Mouse (Mus musculus): Measurements from ENCODE around the gene E030030I06Rik. TPM values are rescaled to one million over a fixed set of nuclear protein-coding genes. Genes with fewer than 3 reads are reported as not detected.
"Not testable (repeated sequence)": the region's sequence is repeated elsewhere in the genome, so short reads cannot be mapped to it uniquely, and the experiment has no call there.

E030030I06Rik gene
- polyA plus RNA-seq, 1 experiment from 2014 or later: 16.1 TPM

DNA sequence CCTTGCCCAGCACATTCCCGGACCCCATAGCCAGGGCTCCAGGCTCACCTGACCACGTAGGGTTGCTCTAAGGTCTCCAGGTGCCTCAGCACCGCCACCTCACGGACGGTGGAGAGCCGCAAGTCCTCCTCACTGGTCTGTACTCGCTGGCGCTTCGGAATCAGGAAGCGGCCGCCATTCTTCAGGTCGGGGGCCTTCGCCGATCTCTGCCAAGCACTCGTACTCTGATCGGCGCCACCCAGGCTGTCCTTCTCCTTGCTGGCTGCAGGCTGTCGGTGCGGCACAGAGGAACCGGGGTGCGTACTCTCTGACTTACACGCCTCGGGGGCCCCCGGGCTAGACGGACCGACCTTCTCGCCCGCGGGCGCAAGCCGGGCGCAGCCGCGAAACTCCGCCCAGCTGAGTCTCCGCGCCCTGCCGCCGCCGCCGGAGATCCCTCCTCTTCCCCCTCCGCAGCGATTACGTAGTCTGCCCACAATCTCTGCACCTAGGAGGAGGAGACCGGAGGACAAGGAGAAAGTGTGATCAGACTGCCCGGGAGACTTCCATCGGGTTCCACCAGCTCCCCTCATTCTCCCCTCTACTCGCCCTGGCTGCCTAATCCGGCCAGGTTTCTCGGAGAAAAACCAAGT lies 513 bp downstream of the E030030I06Rik start:
- H3K9ac ChIP-seq (ENCODE audit: low read depth, low read length): peak overlapping the region; percentile 77
- no peaks in the 10 kb centered on the region for H3K9me3 ChIP-seq (ENCODE audit: control insufficient read depth, low read length)
- H3K27me3 ChIP-seq (replicated peaks; ENCODE audit: control insufficient read depth, insufficient read depth, low read length): peaks cover 29% of the 10 kb centered on the region
- no peaks in the 10 kb centered on the region for H3K36me3 ChIP-seq (ENCODE audit: control insufficient read depth, insufficient read depth, low read length)
- H3K27ac ChIP-seq (replicated peaks; ENCODE audit: low read depth, low read length): no peak overlapping the region; the same call in 1 of the 2 replicates
- H3K4me1 ChIP-seq (ENCODE audit: control insufficient read depth, insufficient read depth, low read length): no peaks in the 10 kb centered on the region; the same call in 1 of the 2 replicates
- DNase-seq (ENCODE audit: low spot score) (peak; percentile 87), ATAC-seq (ENCODE audit: low read depth) (peak; percentile 94)
- WGBS: under 1% methylated on average over 45 of the region's 50 CpGs
- peak overlapping the region; percentile 68 for H3K4me3 ChIP-seq (ENCODE audit: low read depth, low read length)
- peak overlapping the region; percentile 94 for H3K4me2 ChIP-seq (ENCODE audit: low read depth, low read length)

DNA sequence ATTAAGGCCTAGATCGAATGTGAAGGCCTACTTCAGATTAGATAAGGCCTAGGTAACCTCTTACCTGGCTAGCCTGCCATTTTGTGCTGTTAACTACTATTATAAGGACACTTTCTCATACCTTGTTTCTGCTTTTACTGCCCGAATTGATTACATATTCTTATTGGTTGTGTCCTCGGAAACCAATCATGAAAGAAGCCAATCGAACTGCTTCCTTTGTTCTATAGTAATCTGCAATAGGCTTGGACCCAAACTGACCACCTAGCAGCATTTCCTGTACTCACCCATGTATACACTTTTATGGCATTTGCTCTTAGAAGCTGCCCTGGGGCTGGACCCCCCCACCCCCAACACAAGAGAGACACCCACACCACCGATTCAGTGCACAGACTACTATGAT lies 6.1 kb downstream of the E030030I06Rik start:
- 80% methylated on average over 5 of the region's 5 CpGs for WGBS
- no peak for DNase-seq (ENCODE audit: low spot score)
- Histone ChIP-seq H3K9me3 (ENCODE audit: control insufficient read depth, low read length) (no peaks in the 10 kb centered on the region), H3K4me2 (ENCODE audit: low read depth, low read length) (no peak overlapping the region), H3K36me3 (ENCODE audit: control insufficient read depth, insufficient read depth, low read length) (no peaks in the 10 kb centered on the region), H3K27me3 (replicated peaks; ENCODE audit: control insufficient read depth, insufficient read depth, low read length) (no peaks in the 10 kb centered on the region), H3K4me1 (ENCODE audit: control insufficient read depth, insufficient read depth, low read length) (no peaks in the 10 kb centered on the region), H3K4me3 (ENCODE audit: low read depth, low read length) (no peak overlapping the region), H3K9ac (ENCODE audit: low read depth, low read length) (no peak overlapping the region), H3K27ac (replicated peaks; ENCODE audit: low read depth, low read length) (no peak overlapping the region)
- no peak for ATAC-seq (ENCODE audit: low read depth)

GRCm38 (mm10) chr10:22142194-22142593 lies 6.9 kb downstream of the E030030I06Rik start:
- 82% methylated on average over 1 of the region's 1 CpGs for WGBS
- not testable (repeated sequence) for ATAC-seq (ENCODE audit: low read depth); H3K9me3 ChIP-seq (ENCODE audit: control insufficient read depth, low read length)

DNA sequence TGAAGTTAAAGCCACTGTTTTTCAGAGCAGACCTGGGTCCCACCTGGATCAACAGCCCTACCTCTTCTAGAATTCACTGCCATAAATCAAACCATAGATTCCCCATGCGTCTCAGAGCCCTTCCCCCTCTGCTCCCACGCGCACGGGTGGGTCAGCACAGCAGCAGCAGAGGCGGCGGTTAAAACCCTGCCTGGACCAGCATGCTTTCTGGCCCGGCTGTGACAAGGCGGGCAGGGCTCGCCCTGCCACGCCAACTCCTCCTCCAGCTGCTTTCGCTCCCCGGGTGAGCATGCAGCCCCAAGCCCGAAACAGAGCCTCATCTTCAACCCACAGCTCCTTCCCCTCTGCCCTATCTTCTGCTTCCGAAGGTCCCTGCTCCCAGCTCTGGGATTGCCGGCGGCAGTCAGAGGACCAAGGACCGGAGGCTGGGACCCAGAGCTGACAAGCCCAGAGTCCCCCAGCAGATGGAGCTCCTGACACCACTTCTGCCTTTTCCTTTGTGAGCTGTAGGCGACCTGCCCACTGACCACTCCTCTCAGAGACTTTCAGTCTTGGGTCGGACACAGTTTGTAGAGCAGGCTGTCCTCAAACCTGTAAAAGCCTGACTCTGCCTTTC lies 8.3 kb downstream of the E030030I06Rik start:
- no peaks in the 10 kb centered on the region for H3K4me1 ChIP-seq (ENCODE audit: control insufficient read depth, insufficient read depth, low read length)
- ATAC-seq (ENCODE audit: low read depth) (peak; percentile 70; the same call in 1 of the 2 replicates), DNase-seq (ENCODE audit: low spot score) (peak; percentile 81)
- peak overlapping the region; percentile 41 for H3K4me3 ChIP-seq (ENCODE audit: low read depth, low read length)
- H3K36me3 ChIP-seq (ENCODE audit: control insufficient read depth, insufficient read depth, low read length): no peaks in the 10 kb centered on the region
- no peaks in the 10 kb centered on the region for H3K27me3 ChIP-seq (replicated peaks; ENCODE audit: control insufficient read depth, insufficient read depth, low read length)
- H3K9me3 ChIP-seq (ENCODE audit: control insufficient read depth, low read length): no peaks in the 10 kb centered on the region
- H3K9ac ChIP-seq (ENCODE audit: low read depth, low read length): peak overlapping the region; percentile 63
- peak overlapping the region; percentile 66 for H3K4me2 ChIP-seq (ENCODE audit: low read depth, low read length)
- 2% methylated on average over 16 of the region's 19 CpGs for WGBS
- no peak overlapping the region for H3K27ac ChIP-seq (replicated peaks; ENCODE audit: low read depth, low read length)

More at GRCm38 (mm10) chr10:22142194-22142593, 6.9 kb downstream of the E030030I06Rik start:
- not testable (repeated sequence) for H3K36me3 ChIP-seq (ENCODE audit: control insufficient read depth, insufficient read depth, low read length); H3K27ac ChIP-seq (replicated peaks; ENCODE audit: low read depth, low read length); H3K4me3 ChIP-seq (ENCODE audit: low read depth, low read length); H3K27me3 ChIP-seq (replicated peaks; ENCODE audit: control insufficient read depth, insufficient read depth, low read length); H3K9ac ChIP-seq (ENCODE audit: low read depth, low read length); H3K4me1 ChIP-seq (ENCODE audit: control insufficient read depth, insufficient read depth, low read length); H3K4me2 ChIP-seq (ENCODE audit: low read depth, low read length)
- peak; percentile 68 for DNase-seq (ENCODE audit: low spot score)

DNA sequence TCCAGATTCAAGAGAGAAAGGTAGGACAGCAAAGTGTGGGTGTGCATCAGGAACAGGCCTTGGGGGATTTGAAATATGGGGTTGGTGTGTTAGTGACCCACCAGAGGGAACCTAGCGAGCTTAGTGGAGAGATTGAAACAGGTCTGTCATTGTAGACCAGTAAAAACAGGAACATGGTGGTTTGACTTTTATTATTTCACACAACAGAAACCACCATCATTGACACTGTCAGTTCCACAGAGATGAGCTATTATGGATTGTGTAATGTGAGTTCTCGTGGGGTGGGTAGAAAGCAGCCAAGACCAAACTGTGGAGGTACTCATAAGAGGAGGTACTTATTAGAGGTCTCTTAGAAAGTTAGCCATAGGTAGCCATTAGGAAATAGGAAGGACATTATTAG lies 74.5 kb downstream of the E030030I06Rik start:
- Histone ChIP-seq H3K27me3 (replicated peaks; ENCODE audit: control insufficient read depth, insufficient read depth, low read length) (no peaks in the 10 kb centered on the region), H3K9me3 (ENCODE audit: control insufficient read depth, low read length) (no peaks in the 10 kb centered on the region), H3K4me1 (ENCODE audit: control insufficient read depth, insufficient read depth, low read length) (no peaks in the 10 kb centered on the region), H3K9ac (ENCODE audit: low read depth, low read length) (no peak overlapping the region), H3K4me2 (ENCODE audit: low read depth, low read length) (no peak overlapping the region), H3K27ac (replicated peaks; ENCODE audit: low read depth, low read length) (no peak overlapping the region), H3K4me3 (ENCODE audit: low read depth, low read length) (no peak overlapping the region), H3K36me3 (ENCODE audit: control insufficient read depth, insufficient read depth, low read length) (no peaks in the 10 kb centered on the region)
- no peak for ATAC-seq (ENCODE audit: low read depth)
- 84% methylated on average over 2 of the region's 2 CpGs for WGBS
- DNase-seq (ENCODE audit: low spot score): no peak

DNA sequence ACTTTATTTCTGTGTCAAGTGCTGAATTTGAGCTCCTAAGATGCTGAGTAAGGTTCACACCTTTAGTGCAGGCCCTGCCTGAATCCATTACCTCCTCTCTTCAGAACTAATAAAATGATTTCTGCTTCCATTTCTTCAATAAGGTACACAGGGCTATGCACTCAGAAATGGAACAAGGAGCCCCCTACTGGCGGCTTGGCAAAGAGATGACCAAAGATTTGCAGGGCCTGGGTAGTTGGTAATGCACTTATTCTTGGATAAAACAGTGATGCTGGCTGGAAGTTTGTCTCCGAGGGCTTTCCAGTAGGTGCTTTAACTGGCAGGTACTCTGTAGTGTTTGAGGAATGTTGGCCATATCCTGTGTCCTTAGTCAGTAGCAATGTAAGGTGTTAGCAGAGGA lies 76.3 kb downstream of the E030030I06Rik start:
- H3K36me3 ChIP-seq (ENCODE audit: control insufficient read depth, insufficient read depth, low read length): no peaks in the 10 kb centered on the region
- no peak for ATAC-seq (ENCODE audit: low read depth)
- H3K27ac ChIP-seq (replicated peaks; ENCODE audit: low read depth, low read length): no peak overlapping the region
- DNase-seq (ENCODE audit: low spot score): no peak
- no peak overlapping the region for H3K9ac ChIP-seq (ENCODE audit: low read depth, low read length)
- 64% methylated on average over 2 of the region's 2 CpGs for WGBS
- no peaks in the 10 kb centered on the region for H3K9me3 ChIP-seq (ENCODE audit: control insufficient read depth, low read length)
- no peak overlapping the region for H3K4me2 ChIP-seq (ENCODE audit: low read depth, low read length)
- H3K4me3 ChIP-seq (ENCODE audit: low read depth, low read length): no peak overlapping the region
- H3K4me1 ChIP-seq (ENCODE audit: control insufficient read depth, insufficient read depth, low read length): no peaks in the 10 kb centered on the region
- H3K27me3 ChIP-seq (replicated peaks; ENCODE audit: control insufficient read depth, insufficient read depth, low read length): no peaks in the 10 kb centered on the region

DNA sequence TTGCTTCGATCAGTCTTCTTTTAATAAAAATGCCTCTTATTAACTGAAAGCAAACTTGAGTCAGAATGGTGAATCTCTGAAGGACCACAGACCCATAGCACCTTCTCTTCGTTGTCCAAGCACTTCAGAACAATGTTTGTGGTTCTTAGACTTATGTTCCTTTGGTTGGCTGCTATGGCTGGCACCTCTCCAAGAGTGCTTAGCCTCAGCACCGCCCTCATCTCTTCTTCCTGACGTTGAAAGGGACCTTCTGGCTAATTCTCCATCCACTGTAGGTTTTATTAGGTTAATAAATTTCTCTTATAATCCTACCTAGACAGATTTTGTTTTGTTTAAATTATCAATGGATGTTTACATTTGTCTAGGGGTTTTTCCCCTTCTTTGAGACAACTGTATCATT lies 78.5 kb downstream of the E030030I06Rik start:
- Histone ChIP-seq H3K27me3 (replicated peaks; ENCODE audit: control insufficient read depth, insufficient read depth, low read length) (no peaks in the 10 kb centered on the region), H3K4me3 (ENCODE audit: low read depth, low read length) (no peak overlapping the region), H3K4me1 (ENCODE audit: control insufficient read depth, insufficient read depth, low read length) (no peaks in the 10 kb centered on the region), H3K9ac (ENCODE audit: low read depth, low read length) (no peak overlapping the region), H3K36me3 (ENCODE audit: control insufficient read depth, insufficient read depth, low read length) (no peaks in the 10 kb centered on the region), H3K9me3 (ENCODE audit: control insufficient read depth, low read length) (no peaks in the 10 kb centered on the region), H3K27ac (replicated peaks; ENCODE audit: low read depth, low read length) (no peak overlapping the region), H3K4me2 (ENCODE audit: low read depth, low read length) (no peak overlapping the region)
- 56% methylated on average over 4 of the region's 4 CpGs for WGBS
- DNase-seq (ENCODE audit: low spot score) (no peak), ATAC-seq (ENCODE audit: low read depth) (no peak)

DNA sequence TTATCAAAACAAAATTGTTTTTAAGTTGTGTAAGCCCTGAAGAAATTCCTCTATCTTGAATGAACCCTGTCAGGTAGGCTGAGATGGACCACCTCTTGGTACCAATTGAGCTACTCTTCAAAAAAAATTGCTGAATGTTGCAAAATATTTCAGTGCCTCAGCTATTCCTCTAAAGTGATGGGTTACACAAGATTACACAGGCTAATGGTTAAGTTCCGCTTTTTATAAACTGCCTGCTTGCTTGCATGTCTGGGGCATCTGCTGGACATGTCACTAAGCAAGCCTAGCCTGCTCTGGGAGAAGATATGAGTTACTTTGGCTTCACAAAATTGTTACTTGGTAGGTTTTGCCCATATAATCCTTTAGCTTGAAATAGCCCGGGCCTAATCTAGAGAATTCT lies 78.9 kb downstream of the E030030I06Rik start:
- 92% methylated on average over 2 of the region's 2 CpGs for WGBS
- no peak overlapping the region for H3K4me2 ChIP-seq (ENCODE audit: low read depth, low read length)
- ATAC-seq (ENCODE audit: low read depth) (no peak), DNase-seq (ENCODE audit: low spot score) (no peak)
- H3K4me1 ChIP-seq (ENCODE audit: control insufficient read depth, insufficient read depth, low read length): no peaks in the 10 kb centered on the region
- H3K27ac ChIP-seq (replicated peaks; ENCODE audit: low read depth, low read length): no peak overlapping the region
- H3K27me3 ChIP-seq (replicated peaks; ENCODE audit: control insufficient read depth, insufficient read depth, low read length): no peaks in the 10 kb centered on the region
- H3K9me3 ChIP-seq (ENCODE audit: control insufficient read depth, low read length): no peaks in the 10 kb centered on the region
- H3K4me3 ChIP-seq (ENCODE audit: low read depth, low read length): no peak overlapping the region
- H3K9ac ChIP-seq (ENCODE audit: low read depth, low read length): no peak overlapping the region
- H3K36me3 ChIP-seq (ENCODE audit: control insufficient read depth, insufficient read depth, low read length): no peaks in the 10 kb centered on the region

- not testable (repeated sequence) for H3K4me1 ChIP-seq (ENCODE audit: control insufficient read depth, insufficient read depth, low read length); H3K27me3 ChIP-seq (replicated peaks; ENCODE audit: control insufficient read depth, insufficient read depth, low read length); H3K9ac ChIP-seq (ENCODE audit: low read depth, low read length); H3K27ac ChIP-seq (replicated peaks; ENCODE audit: low read depth, low read length); H3K4me3 ChIP-seq (ENCODE audit: low read depth, low read length); H3K4me2 ChIP-seq (ENCODE audit: low read depth, low read length); H3K9me3 ChIP-seq (ENCODE audit: control insufficient read depth, low read length); ATAC-seq (ENCODE audit: low read depth); DNase-seq (ENCODE audit: low spot score); H3K36me3 ChIP-seq (ENCODE audit: control insufficient read depth, insufficient read depth, low read length)
- WGBS: 82% methylated on average over 7 of the region's 7 CpGs
Measured at GRCm38 (mm10) chr10:22067979-22068378, 81.1 kb downstream of the E030030I06Rik start, which contains the start of gene 4930444G20Rik. 4930444G20Rik (minus strand) TSS chr10:22068079.
